Mouse (Mus musculus): Measurements from ENCODE around the gene Dnaja4. TPM values are rescaled to one million over a fixed set of nuclear protein-coding genes. Genes with fewer than 3 reads are reported as not detected.

The Dnaja4 gene
- total RNA-seq, 2 experiments from 2014 or later: 34.7 to 51.7 TPM

- peak; percentile 87 to 90 for DNase-seq (ENCODE audit: low spot score in 2 of 2)
These were observed 886 bp downstream of the Dnaja4 start for GRCm38 (mm10) chr9:54699345-54700173.

GRCm38 (mm10) chr9:54700174-54700475 lies 1.5 kb downstream of the Dnaja4 start:
- DNase-seq (ENCODE audit: low spot score in 2 of 2): no peak

GRCm38 (mm10) chr9:54700746-54701145 lies 2.1 kb downstream of the Dnaja4 start:
- DNase-seq (ENCODE audit: low spot score in 2 of 2): no peak

GRCm38 (mm10) chr9:54702581-54702980 lies 3.9 kb downstream of the Dnaja4 start:
- no peak for DNase-seq (ENCODE audit: low spot score in 2 of 2)

GRCm38 (mm10) chr9:54704361-54704760 lies 5.7 kb downstream of the Dnaja4 start:
- DNase-seq (ENCODE audit: low spot score in 2 of 2): no peak

GRCm38 (mm10) chr9:54705561-54705960 lies 6.9 kb downstream of the Dnaja4 start:
- no peak for DNase-seq (ENCODE audit: low spot score in 2 of 2)

GRCm38 (mm10) chr9:54707288-54707999 lies 8.8 kb downstream of the Dnaja4 start:
- no peak for DNase-seq (ENCODE audit: low spot score in 2 of 2)

- DNase-seq (ENCODE audit: low spot score in 2 of 2): no peak
These were observed 9.4 kb downstream of the Dnaja4 start for GRCm38 (mm10) chr9:54708085-54708484.

- DNase-seq (ENCODE audit: low spot score in 2 of 2): no peak
These were observed 17.1 kb downstream of the Dnaja4 start for GRCm38 (mm10) chr9:54715776-54716175.

- no peak for DNase-seq (ENCODE audit: low spot score in 2 of 2)
These were observed 18.9 kb downstream of the Dnaja4 start for GRCm38 (mm10) chr9:54717527-54717926.

GRCm38 (mm10) chr9:54722156-54722555 lies 23.5 kb downstream of the Dnaja4 start:
- no peak for DNase-seq (ENCODE audit: low spot score in 2 of 2)

GRCm38 (mm10) chr9:54722596-54722995 lies 23.9 kb downstream of the Dnaja4 start:
- DNase-seq (ENCODE audit: low spot score in 2 of 2): no peak

GRCm38 (mm10) chr9:54726315-54726714 lies 27.6 kb downstream of the Dnaja4 start:
- DNase-seq (ENCODE audit: low spot score in 2 of 2): no peak

GRCm38 (mm10) chr9:54732122-54732521 lies 33.4 kb downstream of the Dnaja4 start:
- no peak for DNase-seq (ENCODE audit: low spot score in 2 of 2)

GRCm38 (mm10) chr9:54733921-54734638 lies 35.4 kb downstream of the Dnaja4 start, which contains the start of gene Wdr61:
Wdr61 (minus strand) TSS chr9:54734519.
- DNase-seq (ENCODE audit: low spot score in 2 of 2): peak; percentile 98 to 99

- DNase-seq (ENCODE audit: low spot score in 2 of 2): no peak
These were observed 36.1 kb downstream of the Dnaja4 start for GRCm38 (mm10) chr9:54734639-54735252.

- DNase-seq (ENCODE audit: low spot score in 2 of 2): peak; percentile 12 to 37
These were observed 37.6 kb downstream of the Dnaja4 start for GRCm38 (mm10) chr9:54736284-54736701.

GRCm38 (mm10) chr9:54738376-54738775 lies 39.7 kb downstream of the Dnaja4 start:
- peak; percentile 26 to 28 for DNase-seq (ENCODE audit: low spot score in 2 of 2)

GRCm38 (mm10) chr9:54743891-54744290 lies 45.2 kb downstream of the Dnaja4 start:
- no peak for DNase-seq (ENCODE audit: low spot score in 2 of 2)

GRCm38 (mm10) chr9:54745740-54746370 lies 47.2 kb downstream of the Dnaja4 start:
- no peak for DNase-seq (ENCODE audit: low spot score in 2 of 2)
